Mouse (Mus musculus) megakaryocyte, embryonic 14.5 days (primary cell): Measurements from ENCODE around the gene Stox2.

Experiments
- FLI1 ChIP-seq: IDR thresholded peaks from 2 replicates; pipeline ENCODE4 v1.6.1; 2012; ENCODE audit warnings: low read length, inconsistent platforms, mixed read lengths
- GATA1 ChIP-seq: IDR thresholded peaks from 3 replicates; pipeline ENCODE4 v1.6.1; 2012; ENCODE audit warnings: mixed read lengths, low read length, inconsistent platforms, borderline replicate concordance

- no peak for TF ChIP-seq FLI1
- no peak for TF ChIP-seq GATA1
These were observed 204.6 kb downstream of the Stox2 start for GRCm38 (mm10) chr8:47241421-47242078.
